ENCODE assay signal across 11 mouse cellular contexts in the genomic region with DNA sequence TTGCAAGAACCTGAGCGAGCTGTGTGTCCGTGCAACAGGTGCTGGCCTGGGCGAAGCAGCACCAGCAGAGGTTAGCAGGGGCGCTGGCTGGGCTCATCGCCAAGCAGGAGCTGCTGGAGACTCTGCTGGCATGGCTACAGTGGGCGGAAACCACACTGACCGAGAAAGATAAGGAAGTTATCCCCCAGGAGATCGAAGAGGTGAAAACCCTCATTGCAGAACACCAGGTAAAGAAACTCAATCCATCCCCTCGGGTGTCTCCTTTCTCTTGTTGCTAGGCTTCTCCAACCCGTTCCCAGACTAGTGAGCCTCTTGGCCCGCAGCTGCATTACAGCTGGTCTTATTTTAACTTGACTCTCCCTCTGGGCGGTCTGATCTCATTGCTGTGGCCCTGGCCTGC.
DNase-seq lines count a peak whose midpoint lies in the region; ATAC-seq and TF ChIP-seq lines count a peak whose summit lies in the region.
"Had no signal": no experiment of that assay in that cellular context is flagged by ENCODE, and none has a peak within 500 bp of the region (broad histone marks: within the 10 kb centered on the region; RNA-seq: fewer than 3 reads in every experiment).

No protein-coding gene starts in this region.

- TF ChIP-seq CTCF in heart, adult 2 months (IDR thresholded peaks at IDR 0.05): no peak

- ATAC-seq in liver, embryonic 11.5 days (replicated peaks; ENCODE audit: low FRiP score): 0 out of 2 replicates have a peak, but pooled peaks have one; percentile 36

- H3K79me2 ChIP-seq in heart, adult 2 months (replicated peaks; ENCODE audit: control insufficient read depth, insufficient read depth, low read length): no peaks in the 10 kb centered on the region

- TF ChIP-seq EP300 in heart, adult 2 months (IDR thresholded peaks at IDR 0.05; ENCODE audit: insufficient read depth, low read depth, low read length): 0 out of 2 replicates have a peak, but pooled peaks have one; percentile 38

- H3K4me3 ChIP-seq in heart, embryonic 10.5 days: no peak overlapping the region
- no peak overlapping the region for H3K4me3 ChIP-seq in heart, adult 2 months
- no peak overlapping the region for H3K4me3 ChIP-seq in liver, embryonic 11.5 days (ENCODE audit: low read depth, low read length)
- H3K4me3 ChIP-seq: hindbrain, embryonic 12.5 days; myocyte had no signal

- no peak overlapping the region for H3K9ac ChIP-seq in heart, adult 2 months (ENCODE audit: low read depth, low read length)
- H3K9ac ChIP-seq in liver, embryonic 11.5 days (ENCODE audit: low read depth, low read length): no peak overlapping the region
- H3K9ac ChIP-seq: hindbrain, embryonic 12.5 days had no signal

- no peaks in the 10 kb centered on the region for H3K9me3 ChIP-seq in heart, embryonic 10.5 days
- H3K9me3 ChIP-seq in liver, embryonic 11.5 days (ENCODE audit: control insufficient read depth, low read length): peaks cover 4% of the 10 kb centered on the region; the same call in 1 of the 2 replicates
- H3K9me3 ChIP-seq: hindbrain, embryonic 12.5 days had no signal

- H3K27ac ChIP-seq in heart, embryonic 10.5 days: no peak overlapping the region
- H3K27ac ChIP-seq in heart, adult 2 months: peak overlapping the region; percentile 42
- no peak overlapping the region for H3K27ac ChIP-seq in liver, embryonic 11.5 days (ENCODE audit: low read depth, low read length)
- H3K27ac ChIP-seq: hindbrain, embryonic 12.5 days had no signal

- WGBS in heart, embryonic 10.5 days: 91% methylated on average over 12 of the region's 12 CpGs
- 44% methylated on average over 12 of the region's 12 CpGs for WGBS in heart, adult 2 months
- whole genome bisulfite sequencing in liver, embryonic 11.5 days: 77% methylated on average over 12 of the region's 12 CpGs

- intact Hi-C loops in heart, adult 2 months (cut with DNase I): no loop called here

- no peaks in the 10 kb centered on the region for H3K27me3 ChIP-seq in heart, embryonic 10.5 days (ENCODE audit: insufficient read depth, poor library complexity, severe bottlenecking)
- no peaks in the 10 kb centered on the region for H3K27me3 ChIP-seq in heart, adult 2 months (ENCODE audit: control insufficient read depth, insufficient read depth, low read length)
- no peaks in the 10 kb centered on the region for H3K27me3 ChIP-seq in liver, embryonic 11.5 days (replicated peaks; ENCODE audit: control insufficient read depth, insufficient read depth, low read length)
- H3K27me3 ChIP-seq: hindbrain, embryonic 12.5 days had no signal

- TF ChIP-seq POLR2A in heart, adult 2 months (IDR thresholded peaks at IDR 0.05; ENCODE audit: insufficient read depth, low read depth, low read length): no peak

- H3K4me1 ChIP-seq in heart, embryonic 10.5 days: peaks cover 5% of the 10 kb centered on the region; the same call in 1 of the 2 replicates
- peaks cover 6% of the 10 kb centered on the region for H3K4me1 ChIP-seq in heart, adult 2 months (ENCODE audit: control insufficient read depth, insufficient read depth, low read length)
- no peaks in the 10 kb centered on the region for H3K4me1 ChIP-seq in liver, embryonic 11.5 days (replicated peaks; ENCODE audit: control insufficient read depth, insufficient read depth, low read length)
- H3K4me1 ChIP-seq: hindbrain, embryonic 12.5 days had no signal

- DNase-seq in heart, adult 11 months: peak; percentile 98
- DNase-seq in heart, embryonic 10.5 days (ENCODE audit: low spot score): no peak
- DNase-seq in 416B (ENCODE audit: low read depth): peak; percentile 60
- DNase-seq in heart, adult 2 months: peak; percentile 57 to 72
- no peak for DNase-seq in liver, embryonic 11.5 days (ENCODE audit: low spot score)
- DNase-seq in yolk sac, embryonic 10.5 days (ENCODE audit: low spot score): no peak
- DNase-seq in thymus, postnatal 0 days (ENCODE audit: low spot score): no peak
- DNase-seq in layer of hippocampus, adult 8-10 months (ENCODE audit: low spot score in 2 of 2): no peak
- DNase-seq: lung, adult 2 months had no signal

- H3K4me2 ChIP-seq in liver, embryonic 11.5 days: no peak overlapping the region
- H3K4me2 ChIP-seq: hindbrain, embryonic 12.5 days had no signal

- peaks cover 79% of the 10 kb centered on the region for H3K36me3 ChIP-seq in heart, embryonic 10.5 days
- H3K36me3 ChIP-seq in heart, adult 2 months (ENCODE audit: control insufficient read depth, insufficient read depth, low read length): peaks cover 13% of the 10 kb centered on the region
- H3K36me3 ChIP-seq in liver, embryonic 11.5 days (ENCODE audit: control insufficient read depth, insufficient read depth, low read length): peaks cover 6% of the 10 kb centered on the region; the same call in 1 of the 2 replicates

Comparison
In these comparisons a context has a peak if more than half of its experiments do, and no peak if none do; other contexts are left out.
1. DNase-seq: peak in heart, adult 11 months (single experiment), 416B (single experiment) and heart, adult 2 months (2 of 2); none in heart, embryonic 10.5 days (single experiment), liver, embryonic 11.5 days (single experiment), yolk sac, embryonic 10.5 days (single experiment), thymus, postnatal 0 days (single experiment) and layer of hippocampus, adult 8-10 months (0 of 2).